In genomic region chr8:26272110-26272509, GRCm38 (mm10) we compare ENCODE assay signal across 9 mouse cellular contexts.
DNase-seq lines count a peak whose midpoint lies in the region; ATAC-seq lines count a peak whose summit lies in the region.
"Had no signal": no experiment of that assay in that cellular context is flagged by ENCODE, and none has a peak within 500 bp of the region (broad histone marks: within the 10 kb centered on the region; RNA-seq: fewer than 3 reads in every experiment).

No protein-coding gene starts in this region.

- H3K36me3 ChIP-seq in hindbrain, embryonic 10.5 days: no peaks in the 10 kb centered on the region
- no peaks in the 10 kb centered on the region for H3K36me3 ChIP-seq in hindbrain, embryonic 14.5 days (replicated peaks; ENCODE audit: control insufficient read depth, insufficient read depth)
- no peaks in the 10 kb centered on the region for H3K36me3 ChIP-seq in splenic B cell, adult 2 months (ENCODE audit: control insufficient read depth, insufficient read depth, low read length, poor library complexity, severe bottlenecking)
- H3K36me3 ChIP-seq: lung, embryonic 15.5 days had no signal

- peaks cover 16% of the 10 kb centered on the region; the same call in 1 of the 2 replicates for H3K27me3 ChIP-seq in hindbrain, embryonic 10.5 days (ENCODE audit: insufficient read depth, poor library complexity, severe bottlenecking)
- peaks cover 14% of the 10 kb centered on the region; the same call in 1 of the 2 replicates for H3K27me3 ChIP-seq in hindbrain, embryonic 14.5 days (ENCODE audit: control insufficient read depth, insufficient read depth, low read length)
- H3K27me3 ChIP-seq in splenic B cell, adult 2 months (ENCODE audit: control insufficient read depth, insufficient read depth, low read length, poor library complexity, severe bottlenecking): no peaks in the 10 kb centered on the region

- DNase-seq in hindbrain, embryonic 10.5 days (ENCODE audit: low spot score): peak; percentile 59
- no peak for DNase-seq in hindbrain, embryonic 14.5 days (ENCODE audit: low spot score)
- peak; percentile 39 for DNase-seq in thymus, postnatal 4 days
- DNase-seq in thymus, postnatal 25 days: no peak
- peak; percentile 61 for DNase-seq in embryo, embryonic 11 days
- peak; percentile 6 for DNase-seq in splenic B cell, adult 2 months (ENCODE audit: low read depth, low spot score)
- no peak for DNase-seq in gastrocnemius, adult 18-20 months (ENCODE audit: low spot score)

- H3K9me3 ChIP-seq in hindbrain, embryonic 10.5 days: no peaks in the 10 kb centered on the region
- no peaks in the 10 kb centered on the region for H3K9me3 ChIP-seq in hindbrain, embryonic 14.5 days (ENCODE audit: control insufficient read depth, low read length)
- H3K9me3 ChIP-seq: lung, embryonic 15.5 days had no signal

- no peak overlapping the region for H3K4me2 ChIP-seq in hindbrain, embryonic 14.5 days (replicated peaks)
- H3K4me2 ChIP-seq: lung, embryonic 15.5 days had no signal

- peaks cover 45% of the 10 kb centered on the region for H3K4me1 ChIP-seq in hindbrain, embryonic 10.5 days (replicated peaks)
- peaks cover 24% of the 10 kb centered on the region for H3K4me1 ChIP-seq in hindbrain, embryonic 14.5 days (replicated peaks; ENCODE audit: control insufficient read depth, insufficient read depth, low read length)
- H3K4me1 ChIP-seq: lung, embryonic 15.5 days had no signal

- H3K9ac ChIP-seq in hindbrain, embryonic 14.5 days: no peak overlapping the region
- H3K9ac ChIP-seq: lung, embryonic 15.5 days had no signal

- ATAC-seq in hindbrain, embryonic 14.5 days (ENCODE audit: low FRiP score): no peak
- no peak for ATAC-seq in cerebellum, adult (ENCODE audit: insufficient number of reproducible peaks, low FRiP score, low TSS enrichment)

- H3K4me3 ChIP-seq in hindbrain, embryonic 10.5 days: no peak overlapping the region
- H3K4me3 ChIP-seq in hindbrain, embryonic 14.5 days (replicated peaks; ENCODE audit: low read length): no peak overlapping the region
- H3K4me3 ChIP-seq: lung, embryonic 15.5 days had no signal

- no peak overlapping the region for H3K27ac ChIP-seq in hindbrain, embryonic 10.5 days
- no peak overlapping the region for H3K27ac ChIP-seq in hindbrain, embryonic 14.5 days
- H3K27ac ChIP-seq: lung, embryonic 15.5 days had no signal

- 35% methylated on average over 4 of the region's 4 CpGs for WGBS in hindbrain, embryonic 10.5 days
- 38% methylated on average over 4 of the region's 4 CpGs for WGBS in hindbrain, embryonic 14.5 days

Comparison
In these comparisons a context has a peak if more than half of its experiments do, and no peak if none do; other contexts are left out.
1. DNase-seq: peak in hindbrain, embryonic 10.5 days (single experiment), thymus, postnatal 4 days (single experiment), embryo, embryonic 11 days (single experiment) and splenic B cell, adult 2 months (single experiment); none in hindbrain, embryonic 14.5 days (single experiment), thymus, postnatal 25 days (single experiment) and gastrocnemius, adult 18-20 months (single experiment).